Mouse (Mus musculus): Measurements from ENCODE around the gene G0s2. TPM values are rescaled to one million over a fixed set of nuclear protein-coding genes. Genes with fewer than 3 reads are reported as not detected.
"Not testable (repeated sequence)": the region's sequence is repeated elsewhere in the genome, so short reads cannot be mapped to it uniquely, and the experiment has no call there.

Gene G0s2
- total RNA-seq, 2 experiments from 2014 or later, result 9.4 to 10.2 TPM

DNA sequence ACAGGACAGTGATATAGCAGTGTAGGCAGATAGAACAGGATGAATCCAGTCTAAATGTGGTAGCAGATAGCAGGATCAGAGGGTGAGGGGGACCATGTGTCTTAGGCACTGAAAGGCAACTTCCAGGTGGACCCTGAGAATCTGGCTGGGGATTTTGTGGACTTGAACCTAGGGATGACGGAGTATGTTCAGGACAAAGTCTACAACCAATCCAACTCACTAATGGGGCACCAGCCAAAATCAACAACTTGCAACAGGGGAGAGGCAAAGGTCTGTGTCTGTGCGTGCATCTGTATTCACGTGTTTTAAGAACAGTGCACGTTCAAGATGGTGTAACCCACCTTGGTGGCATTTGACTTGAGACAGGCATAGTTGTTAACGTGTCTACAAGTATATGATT lies 16.9 kb upstream of the G0s2 start:
- DNase-seq (ENCODE audit: low spot score in 2 of 2), result no peak

DNA sequence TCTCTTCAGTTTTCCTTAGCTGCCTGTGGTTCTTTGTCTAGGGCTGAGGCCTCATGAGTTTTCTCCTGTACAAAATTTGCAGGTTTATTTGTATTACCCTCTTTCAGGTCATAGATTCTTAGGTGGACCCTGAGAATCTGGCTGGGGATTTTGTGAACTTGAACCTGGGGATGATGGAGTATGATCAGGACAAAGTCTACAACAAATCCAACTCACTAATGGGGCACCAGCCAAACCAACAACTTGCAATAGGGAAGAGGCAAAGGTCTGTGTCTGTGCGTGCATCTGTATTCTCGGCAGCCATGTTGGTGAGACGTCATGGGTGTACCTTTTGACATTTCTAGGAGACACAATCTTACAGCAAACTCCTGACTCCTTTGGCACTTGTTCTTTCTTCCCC lies 16.1 kb upstream of the G0s2 start:
- no peak for DNase-seq (ENCODE audit: low spot score in 2 of 2)

DNA sequence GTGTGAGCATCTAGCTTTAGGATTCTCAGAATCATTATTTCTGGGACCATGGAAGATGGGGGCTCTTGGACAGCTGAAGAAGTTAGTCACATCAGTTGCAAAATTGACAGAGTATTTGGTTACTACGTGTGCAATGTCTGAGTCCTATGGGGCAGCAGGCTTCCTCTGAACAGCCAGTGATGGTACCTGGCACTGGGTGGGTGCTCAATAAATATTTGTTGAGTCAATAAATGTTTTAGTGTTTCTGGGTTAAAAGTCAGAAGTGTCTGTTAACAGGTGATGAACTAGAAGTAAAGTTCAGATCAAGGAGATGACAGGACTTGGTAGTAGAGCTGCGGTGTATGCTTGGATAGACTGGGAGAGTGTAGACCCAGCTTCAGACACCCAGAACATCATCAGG lies 14.6 kb upstream of the G0s2 start:
- no peak for DNase-seq (ENCODE audit: low spot score in 2 of 2)

DNA sequence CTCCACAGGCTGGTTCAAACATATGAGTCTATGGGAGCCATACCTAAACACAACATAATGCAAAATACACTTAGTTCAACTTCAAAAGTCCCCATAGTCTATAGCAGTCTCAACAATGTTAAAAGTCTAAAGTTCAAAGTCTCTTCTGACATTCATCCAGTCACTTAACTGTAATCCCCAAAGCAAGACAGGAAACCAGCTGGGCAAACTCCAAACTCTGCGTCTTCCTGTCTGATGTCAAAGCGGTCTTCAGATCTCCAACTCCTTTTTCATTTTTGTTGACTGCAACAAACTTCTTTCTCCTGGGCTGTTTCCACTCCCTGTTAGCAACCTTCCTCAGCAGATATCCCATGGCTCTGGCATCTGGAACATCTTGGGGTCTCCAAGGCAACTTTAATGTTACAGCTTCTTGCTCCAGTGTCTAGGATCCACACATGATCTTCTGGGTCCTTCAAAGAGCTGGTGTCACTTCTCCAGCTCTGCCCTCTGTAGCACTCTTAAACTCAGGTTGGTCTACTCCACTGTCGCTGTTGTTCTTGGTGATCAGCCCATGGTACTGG lies 12.8 kb upstream of the G0s2 start:
- not testable (repeated sequence) for DNase-seq (ENCODE audit: low spot score in 2 of 2)

DNA sequence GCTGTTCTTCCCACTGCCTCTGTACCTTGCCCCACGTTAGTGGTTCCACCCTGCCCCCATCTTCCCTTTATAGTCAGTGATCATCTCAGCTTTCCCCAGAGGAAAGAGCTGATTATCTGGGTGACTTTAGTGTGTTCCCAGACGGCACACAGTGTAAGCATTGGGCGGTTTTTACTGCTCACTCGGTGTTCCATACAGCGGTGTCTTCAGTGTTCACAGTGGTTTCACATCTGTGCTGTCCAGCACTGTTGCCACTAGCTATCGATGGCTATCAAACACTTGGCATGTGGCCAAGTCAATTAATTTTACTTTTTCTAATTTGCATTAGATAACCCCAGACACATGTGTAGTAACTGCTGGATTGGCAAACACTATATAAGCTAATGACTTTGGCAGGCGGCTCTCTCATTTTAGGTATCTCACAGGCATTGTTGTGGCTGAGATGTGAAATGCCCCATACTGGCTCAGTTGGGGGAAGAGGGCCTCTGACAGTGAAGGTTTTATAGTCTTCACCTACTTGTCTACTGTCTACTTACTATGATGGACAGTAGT lies 11.3 kb upstream of the G0s2 start:
- no peak for DNase-seq (ENCODE audit: low spot score in 2 of 2)

DNA sequence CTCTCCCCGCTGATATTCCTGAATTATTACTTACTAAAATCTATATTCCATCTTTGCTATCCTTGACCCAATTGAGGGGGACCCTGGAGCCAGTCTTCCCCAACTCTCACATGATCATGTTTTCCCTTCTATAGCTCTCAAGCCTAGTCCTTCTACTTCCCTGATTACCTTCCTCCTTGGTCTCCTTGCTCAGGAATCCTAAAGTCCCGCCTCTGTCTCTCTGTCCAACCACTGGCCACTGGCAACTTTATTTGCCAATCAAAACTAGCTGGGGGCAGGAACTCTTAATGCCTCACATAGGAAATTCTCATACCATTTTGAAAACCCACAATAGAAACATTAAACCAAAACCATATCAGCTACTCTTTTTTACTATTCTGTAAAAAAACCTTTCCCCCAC lies 8.3 kb upstream of the G0s2 start:
- no peak for DNase-seq (ENCODE audit: low spot score in 2 of 2)

DNA sequence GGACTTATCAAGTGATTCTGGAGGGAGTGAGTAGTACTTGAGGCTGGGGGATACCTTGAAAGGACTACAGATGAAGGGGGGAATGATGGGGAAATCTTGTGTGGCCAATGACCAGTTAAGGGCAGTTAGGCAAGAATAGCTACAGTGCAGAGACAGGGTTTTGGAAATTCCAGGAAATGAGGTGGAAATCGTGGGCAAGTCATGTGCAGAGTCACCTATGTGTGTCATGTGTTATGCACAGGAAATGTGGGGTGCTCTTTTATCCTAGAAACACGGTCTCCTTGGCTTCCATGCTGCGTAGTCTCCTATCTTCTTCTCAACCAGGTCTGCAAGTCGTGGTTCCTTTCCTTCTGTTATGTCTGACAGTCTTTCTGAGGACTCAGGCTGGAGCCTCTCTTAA lies 6.5 kb upstream of the G0s2 start:
- no peak for DNase-seq (ENCODE audit: low spot score in 2 of 2)

DNA sequence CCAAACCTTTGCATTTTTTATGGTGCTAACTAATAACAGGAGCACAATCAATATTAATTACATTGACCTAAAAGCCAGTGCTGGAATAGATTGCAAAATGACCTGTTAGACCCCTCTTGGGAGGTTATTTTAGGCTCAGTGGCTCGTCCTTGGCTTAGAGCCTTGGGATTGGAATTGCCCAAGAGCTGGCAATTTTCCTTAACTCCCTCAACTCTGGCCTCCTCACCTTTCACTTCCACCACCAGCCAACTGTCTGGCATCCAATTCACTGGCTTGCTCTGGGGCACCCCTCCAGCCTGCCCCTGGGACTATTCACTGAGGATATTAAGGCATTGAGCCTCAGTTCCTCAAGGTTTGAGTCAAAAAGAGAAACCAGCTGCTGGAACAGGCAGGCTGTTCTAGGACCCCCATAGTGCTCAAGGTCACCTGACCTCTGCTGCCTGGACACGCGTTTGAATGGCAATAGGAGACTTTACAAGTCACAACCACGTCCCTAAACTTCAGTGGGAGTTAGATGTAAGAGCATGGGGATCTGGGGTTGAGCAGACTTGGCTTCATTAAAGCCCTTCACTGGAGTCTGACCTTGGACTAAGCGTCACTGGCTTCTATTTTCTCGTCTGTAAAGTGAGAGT lies 5.5 kb upstream of the G0s2 start:
- no peak for DNase-seq (ENCODE audit: low spot score in 2 of 2)

DNA sequence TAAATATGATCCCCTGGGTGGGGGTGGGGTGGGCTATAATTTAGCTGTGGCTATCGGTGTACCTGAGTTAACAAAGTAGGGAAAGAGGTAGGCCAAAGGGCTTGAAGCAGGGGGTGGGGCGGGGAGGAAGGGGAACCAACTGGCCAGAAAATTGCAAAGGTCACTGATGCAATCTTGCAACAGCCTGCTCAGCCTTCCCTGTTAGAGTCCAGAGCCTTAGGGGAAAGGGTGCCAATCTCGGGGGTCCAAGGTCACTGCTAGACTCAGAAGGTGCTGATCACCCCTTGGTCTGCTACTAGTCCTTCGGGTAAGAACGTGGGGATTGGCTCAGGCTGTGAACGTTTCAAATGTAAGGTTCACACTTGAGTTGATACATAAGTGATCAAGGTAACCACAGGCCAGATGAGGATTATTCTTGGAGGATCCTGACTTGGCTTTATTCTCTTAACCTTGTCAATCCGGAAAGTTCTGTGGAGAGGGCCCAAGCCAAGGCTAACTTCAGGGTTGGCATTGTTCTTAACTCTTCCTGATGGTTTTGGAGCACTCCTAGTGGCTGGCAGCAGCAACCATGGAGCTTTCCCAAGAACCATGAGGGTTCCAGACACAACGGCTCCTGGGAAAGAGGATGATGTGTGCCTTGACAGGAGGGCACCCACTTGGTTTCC lies 1.5 kb upstream of the G0s2 start:
- no peak for DNase-seq (ENCODE audit: low spot score in 2 of 2)

DNA sequence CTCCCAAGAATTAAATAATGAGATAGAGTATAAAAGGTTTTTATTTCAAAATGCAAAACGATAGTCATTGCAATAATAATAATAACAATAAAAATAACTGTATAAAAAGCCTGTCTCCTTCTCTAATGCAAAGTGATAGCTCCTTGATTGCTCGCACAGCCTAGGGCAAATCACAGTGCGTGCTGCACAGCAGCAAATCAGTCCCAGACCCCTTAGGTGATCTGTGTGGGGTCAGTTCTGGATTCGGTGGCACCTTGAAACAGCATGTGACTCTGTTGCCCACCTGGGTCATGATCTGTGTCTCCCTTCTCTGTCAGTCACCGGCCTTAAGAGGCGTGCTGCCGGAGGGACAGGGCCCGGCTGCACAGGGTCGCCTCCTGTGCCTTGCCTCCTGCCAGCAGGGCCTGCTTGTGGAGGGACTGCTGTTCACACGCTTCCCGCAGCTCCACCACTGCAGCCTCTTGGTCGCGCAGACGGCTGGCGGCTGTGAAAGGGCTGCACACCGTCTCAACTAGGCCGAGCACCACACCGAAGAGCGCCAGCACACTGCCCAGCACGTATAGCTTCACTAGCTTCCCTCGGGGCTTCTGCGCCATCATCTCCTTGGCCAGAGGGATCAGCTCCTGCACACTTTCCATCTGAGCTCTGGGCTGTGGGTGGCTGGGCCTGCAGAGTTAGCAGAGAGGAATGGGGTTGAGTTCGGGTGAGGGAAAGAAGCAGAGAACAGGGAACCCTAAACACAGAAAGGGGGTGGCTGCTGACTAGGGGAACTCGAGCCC lies 691 bp downstream of the G0s2 start:
- peak in 1 of 2 experiments; percentile 16 for DNase-seq (ENCODE audit: low spot score in 2 of 2)

DNA sequence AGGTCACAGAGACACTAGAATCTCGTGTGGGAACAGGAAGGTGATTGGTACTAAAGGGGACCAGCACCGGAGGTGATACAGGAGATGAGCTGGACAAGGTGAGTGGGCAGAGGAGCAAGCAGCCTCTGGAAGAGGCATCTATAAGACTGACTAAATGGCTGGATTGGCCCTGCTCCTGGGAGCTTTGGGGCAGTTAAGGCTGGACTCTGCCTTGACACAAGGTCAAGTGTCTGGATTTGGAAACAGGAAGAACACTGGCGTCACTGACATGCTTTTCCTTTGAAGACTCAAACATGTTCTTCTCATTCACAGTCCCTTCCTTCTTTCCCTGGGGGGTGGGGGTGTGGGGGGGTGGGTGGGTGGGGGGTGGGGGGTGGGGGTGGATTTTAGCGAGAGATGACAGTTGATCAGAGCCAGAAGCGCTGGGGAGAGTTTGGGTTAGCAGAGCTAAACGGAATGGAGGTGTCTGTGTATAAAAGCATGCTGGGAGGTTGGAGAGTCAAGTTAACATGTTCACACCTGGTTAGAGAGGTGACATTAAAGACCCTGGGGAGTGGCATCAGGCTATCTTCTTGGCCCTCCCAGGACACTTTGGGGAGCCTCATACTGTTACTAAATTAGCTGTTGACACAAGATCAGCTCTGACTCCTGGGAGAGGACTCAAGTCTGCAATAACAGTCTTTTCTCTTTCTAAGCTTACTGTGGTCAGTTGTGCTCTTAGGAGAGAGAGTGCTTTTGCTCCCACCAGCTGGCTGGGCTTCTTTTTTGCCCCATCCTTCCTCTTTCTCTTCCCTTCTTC lies 1.9 kb downstream of the G0s2 start:
- DNase-seq (ENCODE audit: low spot score in 2 of 2), result no peak

DNA sequence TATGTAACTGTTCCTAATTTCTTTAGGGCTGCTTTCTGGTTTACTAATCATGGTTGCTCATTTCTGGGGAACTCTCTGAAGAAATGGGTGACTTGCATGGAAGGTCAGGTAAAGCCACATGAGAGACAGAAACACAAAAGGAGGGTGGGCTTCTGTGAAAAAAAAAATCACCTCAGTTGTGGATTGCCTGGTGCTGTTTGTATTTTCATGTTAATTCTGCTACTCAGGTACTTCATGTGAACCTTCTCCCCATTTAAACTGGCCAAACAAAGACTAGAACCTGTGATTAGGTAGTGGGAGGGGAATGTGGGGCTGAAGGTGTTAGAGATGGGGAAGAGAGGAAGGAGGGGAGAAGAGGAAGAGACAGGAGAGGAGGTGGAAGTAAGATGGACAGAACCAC lies 7.3 kb downstream of the G0s2 start:
- no peak for DNase-seq (ENCODE audit: low spot score in 2 of 2)

DNA sequence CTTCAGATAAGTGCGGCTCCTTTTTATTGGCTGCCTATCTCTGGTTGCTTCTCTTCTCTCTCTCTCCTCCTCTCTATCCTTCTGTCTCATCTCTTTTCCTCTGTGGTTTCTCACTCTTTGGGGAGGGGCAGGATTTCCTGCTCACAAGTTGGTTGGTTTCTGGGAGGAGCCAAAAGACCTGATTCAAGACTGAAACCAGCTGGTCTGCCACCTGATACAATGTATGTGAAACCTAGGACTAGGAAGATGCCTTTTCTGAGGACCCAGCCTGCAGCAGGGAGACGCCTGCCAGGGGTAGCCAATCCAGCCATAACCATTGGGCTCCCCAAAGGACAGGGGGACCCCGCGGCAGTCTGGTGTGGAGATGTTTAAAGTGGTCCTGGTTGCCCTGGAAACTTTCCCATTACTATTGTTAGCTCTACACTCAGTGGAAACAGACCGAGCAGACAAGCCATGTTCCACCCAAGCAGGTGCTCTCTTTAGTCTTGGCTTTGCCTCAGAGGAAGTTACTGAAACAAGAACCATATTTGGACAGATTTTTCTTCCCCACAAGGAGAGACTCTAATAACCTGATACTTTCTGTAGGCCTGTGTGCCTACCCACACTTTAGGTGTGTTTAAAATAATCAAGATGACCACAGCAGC lies 8.9 kb downstream of the G0s2 start, which contains the start of gene Hsd11b1:
Gene Hsd11b1, minus strand, starts transcription at position 121 of the 644 bp plus-strand sequence.
- peak in 1 of 2 experiments; percentile 26 for DNase-seq (ENCODE audit: low spot score in 2 of 2)

DNA sequence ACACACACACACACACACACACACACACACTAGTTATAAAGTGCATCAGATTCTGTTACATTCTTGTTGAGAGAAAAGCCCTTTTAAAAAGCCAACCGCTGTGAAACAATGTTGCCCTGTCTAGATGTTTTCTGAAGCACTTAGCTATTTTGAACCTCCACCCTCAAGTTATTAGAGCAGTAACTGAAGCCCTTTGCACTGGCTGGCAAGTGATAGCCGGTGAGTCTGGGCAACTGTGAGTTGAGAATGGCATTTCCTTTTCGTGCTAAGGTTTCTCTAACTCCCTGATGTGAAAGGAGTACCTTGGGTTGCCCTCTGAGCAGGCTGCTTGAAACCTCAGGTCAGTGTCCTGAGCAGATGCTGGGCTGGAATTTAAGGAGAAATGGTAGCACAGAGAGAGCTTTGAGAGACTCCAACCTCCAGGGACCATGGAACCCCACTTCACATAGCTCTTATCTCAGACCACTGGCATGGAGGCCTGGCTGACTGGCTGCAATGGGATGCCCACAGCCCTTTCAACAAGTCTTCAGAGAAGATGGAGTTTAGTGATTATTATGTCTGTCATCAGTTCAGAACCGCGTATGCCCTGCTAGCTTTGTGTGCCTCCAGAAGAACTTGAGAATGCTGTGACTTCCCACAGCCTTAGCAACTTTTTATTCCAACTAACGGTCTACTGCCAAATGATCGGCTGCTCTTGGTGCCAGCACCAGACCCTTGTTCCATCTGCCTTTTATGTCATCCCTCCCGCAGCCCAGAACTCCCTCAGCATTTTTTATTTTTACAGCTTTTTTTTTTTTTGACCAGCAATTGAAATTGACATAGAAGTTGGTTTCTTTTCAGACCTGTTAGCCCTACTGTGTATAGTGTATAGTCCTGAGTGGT lies 9.8 kb downstream of the G0s2 start:
- DNase-seq (ENCODE audit: low spot score in 2 of 2), result peak in 1 of 2 experiments; percentile 68

DNA sequence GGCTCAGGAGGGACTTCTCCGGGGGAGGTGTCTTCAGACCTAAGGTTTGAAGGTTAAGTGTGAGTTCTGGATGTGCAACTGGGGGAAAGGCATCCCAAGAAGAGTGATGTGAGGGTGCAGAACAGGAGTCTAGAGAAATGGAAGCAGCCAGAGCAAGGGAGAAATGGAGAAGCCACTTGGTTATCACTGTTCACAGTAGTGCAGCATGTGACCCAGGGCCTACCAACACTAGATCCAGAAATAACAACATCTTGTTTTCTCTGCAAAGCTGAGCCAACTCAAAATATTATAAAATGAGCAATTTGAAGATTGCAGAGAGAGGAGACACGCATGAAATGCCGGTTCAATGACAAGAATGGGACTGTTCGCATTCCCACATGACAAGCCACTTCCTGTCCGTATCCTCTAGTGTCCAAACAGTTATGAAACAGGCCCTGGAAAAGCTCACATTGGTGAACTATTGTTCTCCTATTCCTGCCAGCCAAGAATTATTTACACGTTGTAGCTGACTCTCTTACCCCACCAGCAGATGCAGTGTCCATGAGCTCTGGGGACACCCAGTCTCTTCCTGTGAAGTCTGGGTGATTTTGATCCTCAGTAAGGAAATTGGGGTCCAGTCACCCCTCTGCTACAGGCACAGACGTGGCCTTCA lies 11.0 kb downstream of the G0s2 start:
- peak in 1 of 2 experiments; percentile 14 for DNase-seq (ENCODE audit: low spot score in 2 of 2)

DNA sequence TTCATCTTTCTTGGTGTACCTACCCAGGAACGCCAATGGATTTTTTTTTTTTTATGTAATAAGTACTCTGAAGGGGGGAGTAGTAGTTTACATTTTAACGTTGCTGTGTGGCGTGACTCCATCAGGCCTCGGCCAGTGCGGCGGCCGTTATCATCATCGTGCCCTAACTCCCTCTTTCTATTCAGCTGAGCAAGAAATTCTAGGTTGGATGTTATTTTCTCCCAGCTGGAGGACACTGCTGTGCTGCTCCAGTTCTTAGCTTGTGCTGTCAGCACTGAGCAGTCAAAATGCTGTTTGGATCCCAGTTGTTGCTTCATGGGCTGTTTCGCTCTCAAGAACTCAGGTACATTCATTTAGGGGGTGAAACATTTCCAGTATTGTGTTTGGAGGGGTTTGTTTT lies 13.5 kb downstream of the G0s2 start:
- no peak for DNase-seq (ENCODE audit: low spot score in 2 of 2)

DNA sequence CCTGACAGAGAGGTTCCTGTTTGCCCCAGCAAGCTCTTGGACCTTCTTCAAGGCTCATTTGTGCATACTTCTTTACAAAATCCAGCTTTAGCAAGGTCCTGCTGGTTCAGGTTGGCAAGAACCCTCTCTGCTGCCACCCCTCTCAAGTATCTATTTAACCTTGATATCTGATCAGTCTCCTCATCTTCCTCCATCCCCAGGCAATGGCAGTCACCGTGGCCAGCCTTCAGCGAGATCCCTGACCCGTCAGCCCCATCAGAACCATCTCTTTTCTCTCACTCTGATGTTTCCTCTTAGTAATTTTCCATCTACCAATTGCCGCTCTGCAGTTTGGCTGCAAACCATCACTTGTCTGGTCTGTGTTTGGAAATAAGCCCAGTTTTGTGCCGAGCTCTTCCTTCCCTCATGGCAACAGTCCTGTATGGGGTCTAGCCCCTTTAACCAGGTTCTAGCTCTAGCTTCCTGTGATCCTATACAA lies 16.4 kb downstream of the G0s2 start:
- DNase-seq (ENCODE audit: low spot score in 2 of 2), result peak in 1 of 2 experiments; percentile 55

DNA sequence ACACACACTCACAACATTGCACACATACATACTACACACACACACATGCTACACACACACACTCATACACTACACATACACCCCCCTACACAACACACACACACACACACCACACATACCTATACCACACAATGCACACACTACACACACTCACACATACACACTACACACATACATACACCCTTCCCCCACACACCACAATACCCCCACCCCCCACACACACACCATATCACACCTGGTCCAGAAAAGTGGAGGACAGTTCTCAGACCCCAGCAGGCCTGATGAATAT lies 16.8 kb downstream of the G0s2 start:
- no peak for DNase-seq (ENCODE audit: low spot score in 2 of 2)

Data from layer of hippocampus, adult 18-20 months (tissue).